Comparison of ENCODE assay signal across 23 mouse cellular contexts in genomic region chr8:90817293-90817692, GRCm38 (mm10). TPM values are rescaled to one million over a fixed set of nuclear protein-coding genes. Genes with fewer than 3 reads are reported as not detected.
DNase-seq lines count a peak whose midpoint lies in the region; ATAC-seq and TF ChIP-seq lines count a peak whose summit lies in the region.
"Had no signal": no experiment of that assay in that cellular context is flagged by ENCODE, and none has a peak within 500 bp of the region (broad histone marks: within the 10 kb centered on the region; RNA-seq: fewer than 3 reads in every experiment).

Gene Gm19935 (minus strand): TSS chr8:90817393.

- 0 out of 2 replicates have a peak, but pooled peaks cover 4% of the 10 kb centered on the region for H3K9me3 ChIP-seq in hindbrain, embryonic 10.5 days
- H3K9me3 ChIP-seq in hindbrain, embryonic 11.5 days (ENCODE audit: control insufficient read depth, low read length): no peaks in the 10 kb centered on the region
- peaks cover 3% of the 10 kb centered on the region; the same call in 1 of the 2 replicates for H3K9me3 ChIP-seq in neural tube, embryonic 13.5 days
- no peaks in the 10 kb centered on the region for H3K9me3 ChIP-seq in hindbrain, embryonic 15.5 days
- H3K9me3 ChIP-seq: limb, embryonic 13.5 days; liver, embryonic 13.5 days; lung, embryonic 15.5 days; midbrain, embryonic 12.5 days had no signal

- H3K27ac ChIP-seq in hindbrain, embryonic 10.5 days: peak within 1 kb of the TSS; percentile 67
- H3K27ac ChIP-seq in hindbrain, embryonic 11.5 days (ENCODE audit: low read depth, low read length): no peak within 1 kb of the TSS
- peak within 1 kb of the TSS; percentile 65 for H3K27ac ChIP-seq in neural tube, embryonic 13.5 days (replicated peaks)
- H3K27ac ChIP-seq in hindbrain, embryonic 15.5 days (replicated peaks): peak within 1 kb of the TSS; percentile 58
- H3K27ac ChIP-seq in olfactory bulb, adult 2 months (ENCODE audit: insufficient read depth, low read depth, low read length): peak within 1 kb of the TSS; percentile 5; the same call in 1 of the 2 replicates
- H3K27ac ChIP-seq: limb, embryonic 13.5 days; liver, embryonic 13.5 days; lung, embryonic 15.5 days; macrophage; midbrain, embryonic 12.5 days had no signal

- H3K4me1 ChIP-seq in hindbrain, embryonic 10.5 days (replicated peaks): peaks cover 15% of the 10 kb centered on the region; the same call in 1 of the 2 replicates
- no peaks in the 10 kb centered on the region for H3K4me1 ChIP-seq in hindbrain, embryonic 11.5 days (replicated peaks; ENCODE audit: control insufficient read depth, insufficient read depth, low read length)
- H3K4me1 ChIP-seq in neural tube, embryonic 13.5 days (replicated peaks): peaks cover 27% of the 10 kb centered on the region
- H3K4me1 ChIP-seq in hindbrain, embryonic 15.5 days (replicated peaks): peaks cover 13% of the 10 kb centered on the region
- H3K4me1 ChIP-seq in olfactory bulb, adult 2 months (ENCODE audit: control insufficient read depth, insufficient read depth, low read length): peaks cover 4% of the 10 kb centered on the region; the same call in 1 of the 2 replicates
- H3K4me1 ChIP-seq: heart, embryonic 12.5 days; limb, embryonic 13.5 days had no signal

- 82% methylated on average over 2 of the region's 2 CpGs for WGBS in hindbrain, embryonic 10.5 days
- 80% methylated on average over 2 of the region's 2 CpGs for WGBS in hindbrain, embryonic 11.5 days
- 78% methylated on average over 2 of the region's 2 CpGs for WGBS in neural tube, embryonic 13.5 days
- WGBS in hindbrain, embryonic 15.5 days: 73% methylated on average over 2 of the region's 2 CpGs
- WGBS in olfactory bulb, adult 2 months: 74% methylated on average over 2 of the region's 2 CpGs

- no peaks in the 10 kb centered on the region for H3K36me3 ChIP-seq in hindbrain, embryonic 10.5 days
- no peaks in the 10 kb centered on the region for H3K36me3 ChIP-seq in hindbrain, embryonic 11.5 days (ENCODE audit: control insufficient read depth, insufficient read depth, low read length)
- H3K36me3 ChIP-seq in neural tube, embryonic 13.5 days: no peaks in the 10 kb centered on the region
- H3K36me3 ChIP-seq in hindbrain, embryonic 15.5 days: no peaks in the 10 kb centered on the region
- H3K36me3 ChIP-seq: heart, embryonic 12.5 days; limb, embryonic 13.5 days; liver, embryonic 13.5 days; lung, embryonic 15.5 days; midbrain, embryonic 12.5 days had no signal

- ATAC-seq in hindbrain, embryonic 11.5 days (ENCODE audit: low FRiP score): no peak
- ATAC-seq in neural tube, embryonic 13.5 days (ENCODE audit: low read depth): no peak; the same call in 1 of the 2 replicates
- no peak for ATAC-seq in hindbrain, embryonic 15.5 days (ENCODE audit: low FRiP score, low read depth)
- ATAC-seq: Patski had no signal

- no peak within 1 kb of the TSS for H3K4me3 ChIP-seq in hindbrain, embryonic 10.5 days
- H3K4me3 ChIP-seq in hindbrain, embryonic 11.5 days (ENCODE audit: low read depth, low read length): no peak within 1 kb of the TSS
- no peak within 1 kb of the TSS for H3K4me3 ChIP-seq in neural tube, embryonic 13.5 days
- no peak within 1 kb of the TSS for H3K4me3 ChIP-seq in hindbrain, embryonic 15.5 days
- peak within 1 kb of the TSS; percentile 10 for H3K4me3 ChIP-seq in olfactory bulb, adult 2 months (ENCODE audit: insufficient read depth, low read depth, low read length)
- H3K4me3 ChIP-seq: heart, embryonic 12.5 days; limb, embryonic 13.5 days; liver, embryonic 13.5 days; lung, embryonic 15.5 days; midbrain, embryonic 12.5 days had no signal

- no peak for DNase-seq in hindbrain, embryonic 10.5 days (ENCODE audit: low spot score)
- no peak for DNase-seq in hindbrain, embryonic 11.5 days (ENCODE audit: low spot score)
- DNase-seq in neural tube, embryonic 10.5 days (ENCODE audit: extremely low spot score, low spot score): no peak
- no peak for DNase-seq in heart, postnatal 14 days
- DNase-seq: adrenal gland, postnatal 10 days; kidney, adult 9 months; kidney, postnatal 36 days; layer of hippocampus, adult 9-11 months; liver, embryonic 13.5 days; thymus, postnatal 4 days had no signal

- no peak within 1 kb of the TSS for H3K9ac ChIP-seq in hindbrain, embryonic 11.5 days (ENCODE audit: low read depth, low read length)
- H3K9ac ChIP-seq in neural tube, embryonic 13.5 days: peak within 1 kb of the TSS; percentile 26; the same call in 1 of the 2 replicates
- no peak within 1 kb of the TSS for H3K9ac ChIP-seq in hindbrain, embryonic 15.5 days
- H3K9ac ChIP-seq: heart, embryonic 12.5 days; limb, embryonic 13.5 days; liver, embryonic 13.5 days; lung, embryonic 15.5 days; midbrain, embryonic 12.5 days had no signal

- intact Hi-C loops in heart, postnatal 14 days (cut with DNase I): no loop called here

- no peaks in the 10 kb centered on the region for H3K27me3 ChIP-seq in hindbrain, embryonic 10.5 days (ENCODE audit: insufficient read depth, poor library complexity, severe bottlenecking)
- H3K27me3 ChIP-seq in hindbrain, embryonic 11.5 days (ENCODE audit: control insufficient read depth, insufficient read depth, low read length): no peaks in the 10 kb centered on the region
- H3K27me3 ChIP-seq in neural tube, embryonic 13.5 days: no peaks in the 10 kb centered on the region
- H3K27me3 ChIP-seq in hindbrain, embryonic 15.5 days: no peaks in the 10 kb centered on the region
- H3K27me3 ChIP-seq: heart, embryonic 12.5 days; limb, embryonic 13.5 days; liver, embryonic 13.5 days; lung, embryonic 15.5 days; midbrain, embryonic 12.5 days; Patski had no signal

- no peak for TF ChIP-seq POLR2A in olfactory bulb, adult 2 months (IDR thresholded peaks at IDR 0.05; ENCODE audit: insufficient read depth, low read depth, low read length)

- no peak for TF ChIP-seq CTCF in olfactory bulb, adult 2 months (IDR thresholded peaks at IDR 0.05; ENCODE audit: insufficient read depth, low read depth, low read length)

- H3K4me2 ChIP-seq in hindbrain, embryonic 11.5 days (replicated peaks; ENCODE audit: low read depth, low read length): no peak within 1 kb of the TSS
- H3K4me2 ChIP-seq in neural tube, embryonic 13.5 days: peak within 1 kb of the TSS; percentile 14; the same call in 1 of the 2 replicates
- peak within 1 kb of the TSS; percentile 20 for H3K4me2 ChIP-seq in hindbrain, embryonic 15.5 days
- H3K4me2 ChIP-seq: heart, embryonic 12.5 days; limb, embryonic 13.5 days; liver, embryonic 13.5 days; lung, embryonic 15.5 days; midbrain, embryonic 12.5 days had no signal

RNA-seq across cellular contexts. Expression of gene Gm19935, which starts in this region (rescaled TPM):
- 0.16 and 0.73 TPM in 2 replicates for polyA plus RNA-seq in hindbrain, embryonic 10.5 days (2016; fragmentation: Nextera tagmentation; extraction: Ambion mirVana)
- polyA plus RNA-seq in hindbrain, embryonic 11.5 days (2014; fragmentation: Nextera tagmentation; extraction: Ambion mirVana): 0.25 and 0.59 TPM in 2 replicates
- 1.7 and 2.0 TPM in 2 replicates for polyA plus RNA-seq in neural tube, embryonic 13.5 days (2015; fragmentation: Nextera tagmentation; extraction: Ambion mirVana)
- polyA plus RNA-seq in hindbrain, embryonic 15.5 days (2015; fragmentation: Nextera tagmentation; extraction: Ambion mirVana): 3.7 and 3.8 TPM in 2 replicates
- not detected in 2 replicates for polyA plus RNA-seq in olfactory bulb, adult 2 months (2012; ENCODE audit: insufficient read depth, insufficient read length, low replicate concordance, missing spikeins)
- under 1 TPM in 1 of 2 experiments, not detected in 1; 0.76 TPM for total RNA-seq in heart, postnatal 14 days (2021)
- total RNA-seq: adrenal gland, postnatal 10 days; gastrocnemius, adult 18-20 months; granulocyte monocyte progenitor cell, adult 5-6 weeks; heart, postnatal 25 days had no signal
- polyA plus RNA-seq: heart, embryonic 12.5 days; intestine, embryonic 14.5 days; limb, embryonic 13.5 days; liver, embryonic 13.5 days; macrophage; midbrain, embryonic 12.5 days had no signal
